Mouse (Mus musculus) neural tube, embryonic 14.5 days (tissue): ENCODE measurements around the gene Nfia. TPM values are rescaled to one million over a fixed set of nuclear protein-coding genes. Genes with fewer than 3 reads are reported as not detected.

Experiments
- ATAC-seq: fragments of 200-750 bp; cut with Nextera tagmentation; 2 replicates; pipeline ENCODE4 v1.8.0; 2017; ENCODE audit warnings: low read depth, mild to moderate bottlenecking, moderate TSS enrichment, moderate library complexity
- H3K27ac ChIP-seq: fragments of 300-500 bp; sonication (generic); 2 replicates; pipeline ENCODE4 v1.5.1; 2014; ENCODE audit warnings: low read depth, mild to moderate bottlenecking, control low read depth, low read length, moderate library complexity, mixed read lengths
- H3K27me3 ChIP-seq: fragments of 300-500 bp; sonication (generic); 2 replicates; pipeline ENCODE4 v1.6.1; 2014; ENCODE audit warnings: low read length; ENCODE audit not compliant: control insufficient read depth, insufficient read depth
- H3K36me3 ChIP-seq: fragments of 300-500 bp; sonication (generic); 2 replicates; pipeline ENCODE4 v1.6.1; 2014; ENCODE audit warnings: low read length, mixed read lengths; ENCODE audit not compliant: control insufficient read depth, insufficient read depth
- H3K4me1 ChIP-seq: fragments of 300-500 bp; sonication (generic); 2 replicates; pipeline ENCODE4 v1.6.1; 2014; ENCODE audit warnings: low read length; ENCODE audit not compliant: control insufficient read depth, insufficient read depth
- H3K4me2 ChIP-seq: fragments of 300-500 bp; sonication (generic); 2 replicates; pipeline ENCODE4 v1.6.1; 2014; ENCODE audit warnings: mild to moderate bottlenecking, low read depth, low read length, control low read depth
- H3K4me3 ChIP-seq: fragments of 300-500 bp; sonication (generic); 2 replicates; pipeline ENCODE4 v1.5.1; 2014; ENCODE audit warnings: low read depth, low read length, control low read depth, mixed read lengths
- H3K9ac ChIP-seq: fragments of 300-500 bp; sonication (generic); replicated peaks from 2 replicates; pipeline ENCODE4 v1.6.1; 2014; ENCODE audit warnings: low read depth, mild to moderate bottlenecking, control low read depth, low read length, mixed read lengths
- H3K9me3 ChIP-seq: fragments of 300-500 bp; sonication (generic); 2 replicates; pipeline ENCODE4 v1.6.1; 2016; ENCODE audit warnings: low read length; ENCODE audit not compliant: control insufficient read depth
- WGBS: fragments of 180-500 bp; shearing (Covaris S2); extraction: QIAGEN DNeasy Blood & Tissue Kit; methylation state at CpG from one replicate; pipeline ENCODE4 v1.1.7; 2014; 5-methylcytosine and 5-hydroxymethylcytosine counted together
- polyA plus RNA-seq: library from polyadenylated mRNA; unstranded; fragments of >200 nt; fragmentation: Nextera tagmentation; extraction: Ambion mirVana; gene quantifications from 2 replicates; pipeline ENCODE4 v1.2.1, GENCODE M21; 2014

Nfia gene
- polyA plus RNA-seq, 1 experiment from 2014 or later, result 50.0 TPM

DNA sequence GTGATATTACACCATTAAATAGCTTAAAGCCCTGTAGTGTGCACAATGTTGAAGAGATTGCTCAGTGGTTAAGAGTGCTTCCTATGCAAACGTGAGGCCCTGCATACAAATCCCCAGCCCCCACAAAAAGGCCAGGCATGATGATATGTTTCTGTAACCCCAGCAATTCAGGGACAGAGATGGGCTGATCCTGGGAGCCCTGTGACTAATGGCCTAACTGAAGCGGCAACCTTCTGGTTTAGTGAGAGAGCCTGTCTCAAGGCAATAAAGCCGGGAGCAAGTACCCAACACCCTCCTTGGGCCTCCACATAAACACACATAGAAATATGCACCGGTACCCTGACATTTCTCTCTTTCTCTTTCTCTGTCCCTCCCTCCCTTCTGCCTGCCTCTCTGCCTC lies 153.1 kb downstream of the Nfia start:
- Histone ChIP-seq H3K4me1 (peaks cover 14% of the 10 kb centered on the region; the same call in 1 of the 2 replicates), H3K27ac (0 out of 2 replicates have a peak overlapping the region, but pooled peaks have one; percentile 7), H3K4me3 (no peak overlapping the region), H3K27me3 (no peaks in the 10 kb centered on the region), H3K9me3 (no peaks in the 10 kb centered on the region), H3K9ac (no peak overlapping the region), H3K36me3 (no peaks in the 10 kb centered on the region), H3K4me2 (no peak overlapping the region)
- ATAC-seq, result no peak
- 18% methylated on average over 4 of the region's 4 CpGs for WGBS

DNA sequence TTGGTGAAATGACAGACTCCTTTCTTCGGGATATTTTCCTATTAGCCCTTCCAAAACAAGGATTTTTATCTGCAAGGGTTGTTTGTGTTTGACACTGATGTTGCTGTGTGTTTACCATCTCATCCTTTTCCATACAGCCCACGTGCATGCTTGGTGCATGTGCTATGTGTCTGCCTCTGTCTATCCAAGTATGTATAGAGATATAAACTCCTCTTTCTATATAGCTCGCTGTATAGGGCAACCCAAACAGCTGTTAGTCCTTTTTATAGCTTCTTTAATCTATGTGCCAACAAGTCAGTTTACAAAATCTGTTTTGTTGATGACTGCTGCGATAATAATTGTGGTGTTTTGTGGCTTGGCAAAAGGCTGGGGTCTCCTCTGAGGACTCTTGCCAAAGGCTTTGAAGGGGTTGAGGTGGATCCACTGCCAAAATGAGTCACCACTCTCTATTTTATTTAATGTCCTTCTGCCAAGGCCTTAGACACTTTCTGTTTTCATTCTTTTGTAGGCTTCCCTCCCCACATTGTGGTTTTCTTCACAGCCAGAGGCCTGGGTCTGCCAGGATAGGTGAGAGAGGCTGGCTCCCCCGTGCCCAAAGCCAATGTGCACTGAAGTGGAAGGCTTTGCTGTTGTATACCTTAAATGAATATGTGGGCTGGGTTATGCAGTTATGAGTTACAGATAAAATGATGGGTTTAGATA lies 154.2 kb downstream of the Nfia start:
- no peak for ATAC-seq

DNA sequence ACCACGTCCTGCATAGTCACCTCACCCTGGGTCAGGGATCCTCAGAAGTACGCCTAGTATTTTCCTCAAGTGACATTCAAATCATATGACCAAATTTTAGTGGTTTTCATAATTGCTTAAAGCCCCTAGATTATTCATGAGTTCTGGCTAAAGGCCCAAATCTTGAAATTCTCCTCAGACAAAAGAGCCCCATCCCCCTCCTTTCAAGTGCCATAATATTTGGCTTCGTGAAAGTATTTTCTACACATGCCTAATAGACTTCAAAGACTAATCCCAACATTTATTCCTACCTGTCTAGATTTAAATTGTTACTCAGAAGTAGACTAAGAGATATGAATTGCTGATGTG lies 154.7 kb downstream of the Nfia start:
- Histone ChIP-seq H3K27me3 (no peaks in the 10 kb centered on the region), H3K9me3 (no peaks in the 10 kb centered on the region), H3K4me1 (peaks cover 14% of the 10 kb centered on the region; the same call in 1 of the 2 replicates), H3K27ac (peak overlapping the region; percentile 48; the same call in 1 of the 2 replicates), H3K9ac (no peak overlapping the region), H3K4me2 (no peak overlapping the region), H3K36me3 (no peaks in the 10 kb centered on the region), H3K4me3 (no peak overlapping the region)
- no peak for ATAC-seq
- 64% methylated on average over 3 of the region's 3 CpGs for WGBS

More for the DNA sequence above, 154.2 kb downstream of the Nfia start:
- no peak overlapping the region for H3K9ac ChIP-seq
- WGBS, result 59% methylated on average over 5 of the region's 5 CpGs
- H3K27me3 ChIP-seq, result no peaks in the 10 kb centered on the region
- H3K27ac ChIP-seq, result peak overlapping the region; percentile 48; the same call in 1 of the 2 replicates
- H3K4me2 ChIP-seq, result no peak overlapping the region
- no peaks in the 10 kb centered on the region for H3K9me3 ChIP-seq
- H3K36me3 ChIP-seq, result no peaks in the 10 kb centered on the region
- peaks cover 14% of the 10 kb centered on the region; the same call in 1 of the 2 replicates for H3K4me1 ChIP-seq
- H3K4me3 ChIP-seq, result no peak overlapping the region

DNA sequence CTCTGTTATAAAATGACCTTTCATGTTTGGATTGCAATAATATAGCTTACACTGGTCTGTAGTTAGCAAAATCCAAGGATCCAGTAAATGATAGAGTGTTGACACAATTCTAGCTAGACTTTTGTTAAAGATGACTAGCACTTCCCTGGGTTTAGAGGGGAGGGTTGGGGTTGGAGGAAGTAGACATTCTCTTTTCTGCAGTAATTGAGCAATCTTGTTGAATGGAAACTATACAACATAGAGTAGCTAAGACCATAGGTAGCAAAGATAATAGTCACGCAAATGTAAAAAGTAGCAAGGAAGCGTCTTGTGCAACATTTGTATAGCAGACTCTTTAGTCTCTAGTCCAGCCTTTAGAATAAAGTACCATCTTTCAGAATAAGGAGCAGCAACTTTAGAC lies 163.8 kb downstream of the Nfia start:
- Histone ChIP-seq H3K36me3 (no peaks in the 10 kb centered on the region), H3K9me3 (no peaks in the 10 kb centered on the region), H3K4me3 (no peak overlapping the region), H3K27me3 (no peaks in the 10 kb centered on the region), H3K27ac (no peak overlapping the region), H3K4me2 (no peak overlapping the region), H3K9ac (no peak overlapping the region), H3K4me1 (no peaks in the 10 kb centered on the region)
- ATAC-seq, result no peak
- WGBS, result 98% methylated on average over 2 of the region's 2 CpGs

DNA sequence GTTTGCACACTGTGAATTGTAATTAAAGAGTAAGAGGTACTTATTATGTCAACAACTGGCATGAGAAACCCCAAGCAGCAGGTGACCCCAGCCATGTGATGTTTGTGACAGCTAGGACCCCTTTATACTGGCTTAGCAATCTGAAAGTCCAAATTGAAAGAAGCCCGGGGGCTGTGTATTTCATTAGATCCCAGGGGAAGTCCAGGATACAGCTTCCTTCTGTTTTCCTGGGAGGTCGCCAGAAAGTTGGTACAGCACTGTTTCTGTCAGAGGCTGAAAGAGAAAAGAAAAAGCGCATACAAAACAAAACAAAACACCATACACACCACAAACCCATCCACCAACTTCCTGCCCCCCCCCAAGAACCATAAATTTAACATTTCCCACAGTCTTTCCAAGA lies 164.4 kb downstream of the Nfia start:
- no peaks in the 10 kb centered on the region for H3K27me3 ChIP-seq
- peak; percentile 63 for ATAC-seq
- no peaks in the 10 kb centered on the region for H3K4me1 ChIP-seq
- no peaks in the 10 kb centered on the region for H3K9me3 ChIP-seq
- H3K4me2 ChIP-seq, result no peak overlapping the region
- H3K36me3 ChIP-seq, result no peaks in the 10 kb centered on the region
- H3K27ac ChIP-seq, result no peak overlapping the region
- no peak overlapping the region for H3K4me3 ChIP-seq
- WGBS, result 36% methylated on average over 3 of the region's 3 CpGs
- H3K9ac ChIP-seq, result no peak overlapping the region

DNA sequence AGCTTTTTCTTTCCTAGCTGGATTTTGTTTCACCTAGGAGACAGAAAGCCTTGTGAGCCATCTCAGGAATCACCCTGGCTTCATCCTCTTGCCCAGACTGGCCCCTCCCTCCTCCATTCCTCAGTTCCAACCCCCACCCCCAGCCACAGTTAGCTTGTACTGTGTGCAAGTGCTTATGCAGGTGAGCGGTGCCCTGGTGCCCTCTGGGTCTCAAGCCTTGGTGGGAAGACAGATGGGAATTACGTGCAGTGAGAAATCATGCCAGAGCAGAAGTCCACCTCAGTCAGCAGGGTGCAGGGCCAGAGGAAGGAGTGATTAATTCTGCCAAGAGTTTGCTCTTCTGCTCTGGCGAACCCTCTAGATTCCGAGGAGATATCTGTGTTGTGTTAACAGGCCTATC lies 167.0 kb downstream of the Nfia start:
- 58% methylated on average over 4 of the region's 4 CpGs for WGBS
- Histone ChIP-seq H3K4me1 (no peaks in the 10 kb centered on the region), H3K9me3 (no peaks in the 10 kb centered on the region), H3K27me3 (no peaks in the 10 kb centered on the region), H3K36me3 (no peaks in the 10 kb centered on the region), H3K4me3 (no peak overlapping the region), H3K4me2 (no peak overlapping the region), H3K9ac (no peak overlapping the region), H3K27ac (no peak overlapping the region)
- no peak for ATAC-seq

DNA sequence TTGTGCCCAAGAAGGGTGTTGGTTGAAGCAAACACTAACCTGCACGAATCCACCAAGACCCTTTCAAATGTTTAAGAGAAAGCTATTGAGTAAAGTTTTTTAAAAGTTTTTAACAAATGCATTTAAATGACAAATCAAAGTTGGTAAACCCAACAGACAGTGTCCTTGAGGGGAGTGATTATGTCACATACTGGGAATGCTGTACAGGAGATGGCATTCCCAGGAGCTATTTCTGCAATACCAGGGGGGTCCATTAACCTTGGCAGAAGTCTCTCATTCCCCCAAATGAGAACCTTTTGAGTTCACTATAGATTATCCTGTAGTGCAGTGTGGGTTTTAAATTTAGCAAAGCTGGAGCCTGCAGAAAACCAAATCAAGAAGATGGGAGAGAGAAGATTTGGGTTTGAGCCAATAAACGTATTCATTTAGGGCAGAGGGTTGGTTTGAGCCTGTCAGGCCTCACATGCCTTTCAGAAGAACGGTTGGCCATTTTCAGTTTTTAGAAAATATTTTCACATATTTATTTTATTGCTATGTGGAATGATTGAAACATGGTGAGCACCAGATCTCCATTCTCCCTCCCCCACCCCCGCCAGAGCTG lies 167.5 kb downstream of the Nfia start:
- H3K4me2 ChIP-seq, result no peak overlapping the region
- 85% methylated on average over 4 of the region's 4 CpGs for WGBS
- H3K4me3 ChIP-seq, result no peak overlapping the region
- no peak for ATAC-seq
- no peaks in the 10 kb centered on the region for H3K36me3 ChIP-seq
- H3K27me3 ChIP-seq, result no peaks in the 10 kb centered on the region
- no peaks in the 10 kb centered on the region for H3K9me3 ChIP-seq
- no peak overlapping the region for H3K27ac ChIP-seq
- no peak overlapping the region for H3K9ac ChIP-seq
- no peaks in the 10 kb centered on the region for H3K4me1 ChIP-seq

DNA sequence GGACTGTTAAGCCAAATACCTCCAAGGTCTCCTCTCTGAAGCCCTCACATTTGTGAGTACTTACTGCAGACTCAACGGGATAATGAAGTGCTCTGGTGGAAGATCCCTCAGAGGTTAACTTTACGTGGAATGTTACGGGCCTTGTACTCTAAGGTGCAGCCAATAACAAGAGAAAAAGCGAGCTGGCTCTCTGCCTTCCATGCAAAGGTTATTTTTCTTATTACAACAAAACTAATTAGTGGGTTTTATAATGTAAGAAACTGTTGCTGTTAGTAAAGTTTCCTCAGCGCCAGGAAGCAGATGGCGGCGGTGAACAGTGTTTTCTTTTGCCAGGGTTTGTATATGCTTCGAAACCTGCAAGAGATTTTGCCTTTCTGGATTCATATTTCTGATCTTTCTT lies 169.1 kb downstream of the Nfia start:
- Histone ChIP-seq H3K4me3 (no peak overlapping the region), H3K36me3 (no peaks in the 10 kb centered on the region), H3K27me3 (no peaks in the 10 kb centered on the region), H3K4me1 (no peaks in the 10 kb centered on the region), H3K27ac (no peak overlapping the region), H3K9ac (no peak overlapping the region), H3K9me3 (no peaks in the 10 kb centered on the region), H3K4me2 (no peak overlapping the region)
- WGBS, result 88% methylated on average over 8 of the region's 8 CpGs
- ATAC-seq, result no peak

DNA sequence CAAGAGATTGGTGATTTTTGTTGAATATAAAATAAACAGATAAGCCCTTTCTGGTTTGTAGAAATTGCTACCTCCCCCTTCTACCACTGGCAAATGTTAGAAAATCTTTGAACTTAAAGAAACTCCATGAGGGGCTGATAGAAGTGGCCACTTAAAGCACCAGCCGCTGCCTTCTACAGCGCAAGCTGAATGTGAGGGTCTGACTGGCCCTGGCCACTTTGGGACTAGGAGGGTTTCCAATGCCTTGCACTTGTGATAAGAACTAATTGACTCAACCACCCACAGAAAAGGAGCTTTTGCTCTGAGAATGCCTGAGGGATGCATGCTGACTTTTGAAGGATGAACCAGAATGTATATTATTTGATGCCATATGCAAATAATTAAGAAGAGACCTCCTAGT lies 171.8 kb downstream of the Nfia start:
- H3K9me3 ChIP-seq, result no peaks in the 10 kb centered on the region
- no peak for ATAC-seq
- 94% methylated on average over 2 of the region's 2 CpGs for WGBS
- H3K4me1 ChIP-seq, result 0 out of 2 replicates have a peak, but pooled peaks cover 6% of the 10 kb centered on the region
- H3K27me3 ChIP-seq, result no peaks in the 10 kb centered on the region
- H3K27ac ChIP-seq, result no peak overlapping the region
- no peak overlapping the region for H3K4me3 ChIP-seq
- no peaks in the 10 kb centered on the region for H3K36me3 ChIP-seq
- no peak overlapping the region for H3K4me2 ChIP-seq
- H3K9ac ChIP-seq, result no peak overlapping the region
